Comparison of ENCODE assay signal across 8 mouse cellular contexts in the genomic region with DNA sequence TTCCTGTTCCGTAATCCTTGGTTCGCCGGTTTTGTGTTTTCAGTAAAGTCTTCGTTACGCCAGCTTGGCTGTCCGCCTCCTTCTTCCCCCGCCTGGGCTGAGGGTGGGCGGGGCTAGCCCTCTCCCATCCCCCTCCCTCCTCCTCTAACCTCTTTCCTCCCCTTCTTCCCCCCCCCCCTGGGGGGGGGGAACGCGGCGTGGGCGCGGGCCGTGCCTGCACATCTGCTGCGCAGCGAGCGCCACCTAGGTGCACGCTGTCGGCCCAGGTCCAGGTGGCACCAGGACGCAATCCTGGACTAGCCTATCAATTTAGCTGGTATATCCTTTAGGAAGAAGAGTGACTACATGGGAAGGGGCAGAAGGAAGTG. TPM values are rescaled to one million over a fixed set of nuclear protein-coding genes. Genes with fewer than 3 reads are reported as not detected.
A peak's percentile ranks its signal among the peaks of the same experiment; 100 is the strongest.
DNase-seq lines count a peak whose midpoint lies in the region; ATAC-seq and TF ChIP-seq lines count a peak whose summit lies in the region.

No protein-coding gene starts in this region.

- H3K4me2 ChIP-seq in embryonic facial prominence, embryonic 15.5 days (replicated peaks) = peak overlapping the region; percentile 62
- H3K4me2 ChIP-seq in limb, embryonic 14.5 days (replicated peaks; ENCODE audit: low read depth, low read length, severe bottlenecking) = peak overlapping the region; percentile 53
- peak overlapping the region; percentile 82 for H3K4me2 ChIP-seq in midbrain, embryonic 16.5 days (ENCODE audit: low read length)

- 0 out of 2 replicates have a peak, but pooled peaks cover 5% of the 10 kb centered on the region for H3K36me3 ChIP-seq in embryonic facial prominence, embryonic 15.5 days
- peaks cover 15% of the 10 kb centered on the region for H3K36me3 ChIP-seq in limb, embryonic 14.5 days (ENCODE audit: control insufficient read depth, insufficient read depth, low read length)
- 0 out of 2 replicates have a peak, but pooled peaks cover 3% of the 10 kb centered on the region for H3K36me3 ChIP-seq in midbrain, embryonic 16.5 days (ENCODE audit: control insufficient read depth, insufficient read depth, low read length)

- peak overlapping the region; percentile 98 for H3K9ac ChIP-seq in embryonic facial prominence, embryonic 15.5 days
- peak overlapping the region; percentile 99 for H3K9ac ChIP-seq in limb, embryonic 14.5 days (ENCODE audit: low read depth, low read length, severe bottlenecking)
- peak overlapping the region; percentile 99 for H3K9ac ChIP-seq in midbrain, embryonic 16.5 days (ENCODE audit: low read depth, low read length)

- peak; percentile 92 for DNase-seq in 3134 (ENCODE audit: extremely low read depth, insufficient read length, low spot score)
- peak; percentile 91 to 96 for DNase-seq in adrenal gland, postnatal 36 days
- DNase-seq in heart, adult 9 months (ENCODE audit: low spot score in 2 of 2) = peak; percentile 87 to 89
- DNase-seq in kidney, adult 9 months = peak; percentile 95
- DNase-seq in limb, embryonic 14.5 days (ENCODE audit: low spot score) = peak; percentile 96
- DNase-seq in spleen, postnatal 10 days (ENCODE audit: low spot score in 2 of 2) = peak; percentile 79 to 90

- H3K27me3 ChIP-seq in embryonic facial prominence, embryonic 15.5 days = no peaks in the 10 kb centered on the region
- H3K27me3 ChIP-seq in limb, embryonic 14.5 days (ENCODE audit: control insufficient read depth, insufficient read depth, low read length) = no peaks in the 10 kb centered on the region
- no peaks in the 10 kb centered on the region; the same call in 1 of the 2 replicates for H3K27me3 ChIP-seq in midbrain, embryonic 16.5 days (ENCODE audit: control insufficient read depth, insufficient read depth, low read depth, low read length)

- peaks cover 49% of the 10 kb centered on the region for H3K4me1 ChIP-seq in embryonic facial prominence, embryonic 15.5 days
- H3K4me1 ChIP-seq in limb, embryonic 14.5 days (ENCODE audit: control insufficient read depth, insufficient read depth, low read length) = peaks cover 32% of the 10 kb centered on the region
- H3K4me1 ChIP-seq in midbrain, embryonic 16.5 days (ENCODE audit: control insufficient read depth, insufficient read depth, low read length) = peaks cover 36% of the 10 kb centered on the region

- 0 out of 2 replicates have a peak, but pooled peaks have one; percentile 3 for ATAC-seq in embryonic facial prominence, embryonic 15.5 days (ENCODE audit: insufficient number of reproducible peaks, low FRiP score, low TSS enrichment, low read depth)
- peak; percentile 7; the same call in 1 of the 2 replicates for ATAC-seq in limb, embryonic 14.5 days (ENCODE audit: low FRiP score, low read depth)
- ATAC-seq in midbrain, embryonic 16.5 days = peak; percentile 22

- no peak for TF ChIP-seq POLR2A in limb, embryonic 14.5 days (IDR thresholded peaks at IDR 0.05; ENCODE audit: borderline replicate concordance, extremely low read depth, insufficient read depth, insufficient read length)

- H3K27ac ChIP-seq in embryonic facial prominence, embryonic 15.5 days (replicated peaks) = peak overlapping the region; percentile 99
- H3K27ac ChIP-seq in limb, embryonic 14.5 days (replicated peaks; ENCODE audit: low read depth, low read length) = peak overlapping the region; percentile 94
- peak overlapping the region; percentile 99 for H3K27ac ChIP-seq in midbrain, embryonic 16.5 days (ENCODE audit: low read length)

- H3K4me3 ChIP-seq in embryonic facial prominence, embryonic 15.5 days (replicated peaks) = peak overlapping the region; percentile 94
- peak overlapping the region; percentile 98 for H3K4me3 ChIP-seq in limb, embryonic 14.5 days (replicated peaks; ENCODE audit: low read length)
- peak overlapping the region; percentile 98 for H3K4me3 ChIP-seq in midbrain, embryonic 16.5 days (ENCODE audit: low read depth, low read length)

- H3K9me3 ChIP-seq in embryonic facial prominence, embryonic 15.5 days (replicated peaks) = no peaks in the 10 kb centered on the region
- no peaks in the 10 kb centered on the region for H3K9me3 ChIP-seq in limb, embryonic 14.5 days (ENCODE audit: control insufficient read depth, low read length)
- H3K9me3 ChIP-seq in midbrain, embryonic 16.5 days (replicated peaks; ENCODE audit: control insufficient read depth, low read length, poor library complexity, severe bottlenecking) = no peaks in the 10 kb centered on the region

- WGBS in embryonic facial prominence, embryonic 15.5 days = 0% methylated on average over 16 of the region's 20 CpGs
- 0% methylated on average over 20 of the region's 20 CpGs for WGBS in limb, embryonic 14.5 days
- 0% methylated on average over 20 of the region's 20 CpGs for WGBS in midbrain, embryonic 16.5 days

RNA-seq across cellular contexts. Expression of a gene that starts 1.8 kb away (rescaled TPM):
- total RNA-seq in adrenal gland, postnatal 36 days (2021) = 100 to 1,000 TPM; 219 to 227 TPM
- polyA plus RNA-seq in embryonic facial prominence, embryonic 15.5 days (2015; fragmentation: Nextera tagmentation; extraction: Ambion mirVana) = 97.7 and 99.6 TPM in 2 replicates
- polyA plus RNA-seq in limb, embryonic 14.5 days (2012; rRNA removed) = 218 and 287 TPM in 2 replicates
- polyA plus RNA-seq in limb, embryonic 14.5 days (2014; fragmentation: Nextera tagmentation; extraction: Ambion mirVana) = 115 and 119 TPM in 2 replicates
- 60.4 and 67.9 TPM in 2 replicates for polyA plus RNA-seq in midbrain, embryonic 16.5 days (2015; fragmentation: Nextera tagmentation; extraction: Ambion mirVana)

RNA-seq across cellular contexts. Expression of a gene that starts 2.7 kb away (rescaled TPM):
- not detected for total RNA-seq in adrenal gland, postnatal 36 days (2021)
- polyA plus RNA-seq in embryonic facial prominence, embryonic 15.5 days (2015; fragmentation: Nextera tagmentation; extraction: Ambion mirVana) = 0.03 and 0.04 TPM in 2 replicates
- 0.04 and 0.08 TPM in 2 replicates for polyA plus RNA-seq in limb, embryonic 14.5 days (2012; rRNA removed)
- polyA plus RNA-seq in limb, embryonic 14.5 days (2014; fragmentation: Nextera tagmentation; extraction: Ambion mirVana) = 0.10 TPM in 1 of 2 replicates, not detected in the other
- polyA plus RNA-seq in midbrain, embryonic 16.5 days (2015; fragmentation: Nextera tagmentation; extraction: Ambion mirVana) = 0.06 TPM in 1 of 2 replicates, not detected in the other

RNA-seq across cellular contexts. Expression of a gene that starts 17.8 kb away (rescaled TPM):
- not detected for total RNA-seq in adrenal gland, postnatal 36 days (2021)
- polyA plus RNA-seq in embryonic facial prominence, embryonic 15.5 days (2015; fragmentation: Nextera tagmentation; extraction: Ambion mirVana) = not detected in 2 replicates
- polyA plus RNA-seq in limb, embryonic 14.5 days (2012; rRNA removed) = not detected in 2 replicates
- not detected in 2 replicates for polyA plus RNA-seq in limb, embryonic 14.5 days (2014; fragmentation: Nextera tagmentation; extraction: Ambion mirVana)
- not detected in 2 replicates for polyA plus RNA-seq in midbrain, embryonic 16.5 days (2015; fragmentation: Nextera tagmentation; extraction: Ambion mirVana)

RNA-seq across cellular contexts. Expression of a gene that starts 23.0 kb away (rescaled TPM):
- 1 to 10 TPM in 1 of 2 experiments, under 1 TPM in 1; 0.33 to 1.2 TPM for total RNA-seq in adrenal gland, postnatal 36 days (2021)
- 0.16 and 0.29 TPM in 2 replicates for polyA plus RNA-seq in embryonic facial prominence, embryonic 15.5 days (2015; fragmentation: Nextera tagmentation; extraction: Ambion mirVana)
- 0.38 TPM in 2 replicates for polyA plus RNA-seq in limb, embryonic 14.5 days (2012; rRNA removed)
- not detected in 2 replicates for polyA plus RNA-seq in limb, embryonic 14.5 days (2014; fragmentation: Nextera tagmentation; extraction: Ambion mirVana)
- polyA plus RNA-seq in midbrain, embryonic 16.5 days (2015; fragmentation: Nextera tagmentation; extraction: Ambion mirVana) = 0.11 and 0.23 TPM in 2 replicates

RNA-seq across cellular contexts. Expression of a gene that starts 27.5 kb away (rescaled TPM):
- total RNA-seq in adrenal gland, postnatal 36 days (2021) = 10 to 100 TPM; 74.3 to 84.4 TPM
- 243 and 244 TPM in 2 replicates for polyA plus RNA-seq in embryonic facial prominence, embryonic 15.5 days (2015; fragmentation: Nextera tagmentation; extraction: Ambion mirVana)
- 172 and 182 TPM in 2 replicates for polyA plus RNA-seq in limb, embryonic 14.5 days (2012; rRNA removed)
- polyA plus RNA-seq in limb, embryonic 14.5 days (2014; fragmentation: Nextera tagmentation; extraction: Ambion mirVana) = 247 and 256 TPM in 2 replicates
- polyA plus RNA-seq in midbrain, embryonic 16.5 days (2015; fragmentation: Nextera tagmentation; extraction: Ambion mirVana) = 137 and 143 TPM in 2 replicates

Comparison
In these comparisons a context has a peak if more than half of its experiments do, and no peak if none do; other contexts are left out.
1. Peak in every context shown above with its lines: DNase-seq, ATAC-seq, H3K4me3 ChIP-seq and H3K27ac ChIP-seq.